Mouse (Mus musculus): Measurements from ENCODE around the gene BC004004.

DNA sequence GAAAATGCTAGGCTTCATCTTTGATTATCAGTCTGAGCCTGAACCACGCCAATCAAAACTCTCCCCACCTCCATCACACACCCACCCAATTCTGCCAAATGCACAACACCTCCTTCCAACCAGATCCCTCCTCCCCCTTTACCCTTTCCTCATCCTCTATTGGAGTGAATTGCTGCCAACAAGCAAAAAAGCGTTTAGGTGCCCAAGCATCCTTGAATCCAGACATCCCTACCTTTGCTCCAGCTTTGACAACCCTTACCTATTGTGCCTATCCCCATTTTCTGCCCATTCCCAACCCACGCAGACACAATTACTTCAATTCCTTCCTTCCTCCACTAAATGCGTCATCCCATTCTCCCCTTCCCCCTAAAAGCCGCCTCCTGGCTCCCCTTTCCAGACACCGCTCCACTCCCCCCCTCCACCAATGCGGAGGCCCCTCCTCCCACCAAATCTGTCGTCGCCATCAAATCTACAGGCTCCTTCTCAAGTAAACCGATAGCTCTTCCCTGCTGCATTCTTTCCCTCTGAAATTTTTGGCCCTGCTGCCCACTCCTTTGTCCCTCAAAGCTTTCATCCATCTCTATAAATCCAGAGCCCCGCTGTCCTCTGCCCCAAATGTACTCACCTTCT, 78.0 kb downstream of the BC004004 start:
- TF ChIP-seq CTCF (IDR thresholded peaks at IDR 0.05; ENCODE audit: extremely low read depth, insufficient read depth, insufficient read length, insufficient replicate concordance) (no peak), POLR2A (IDR thresholded peaks at IDR 0.05; ENCODE audit: low read depth, low read length) (no peak)
